Mouse (Mus musculus): ENCODE results near the gene Crtap.

The Crtap gene

DNA sequence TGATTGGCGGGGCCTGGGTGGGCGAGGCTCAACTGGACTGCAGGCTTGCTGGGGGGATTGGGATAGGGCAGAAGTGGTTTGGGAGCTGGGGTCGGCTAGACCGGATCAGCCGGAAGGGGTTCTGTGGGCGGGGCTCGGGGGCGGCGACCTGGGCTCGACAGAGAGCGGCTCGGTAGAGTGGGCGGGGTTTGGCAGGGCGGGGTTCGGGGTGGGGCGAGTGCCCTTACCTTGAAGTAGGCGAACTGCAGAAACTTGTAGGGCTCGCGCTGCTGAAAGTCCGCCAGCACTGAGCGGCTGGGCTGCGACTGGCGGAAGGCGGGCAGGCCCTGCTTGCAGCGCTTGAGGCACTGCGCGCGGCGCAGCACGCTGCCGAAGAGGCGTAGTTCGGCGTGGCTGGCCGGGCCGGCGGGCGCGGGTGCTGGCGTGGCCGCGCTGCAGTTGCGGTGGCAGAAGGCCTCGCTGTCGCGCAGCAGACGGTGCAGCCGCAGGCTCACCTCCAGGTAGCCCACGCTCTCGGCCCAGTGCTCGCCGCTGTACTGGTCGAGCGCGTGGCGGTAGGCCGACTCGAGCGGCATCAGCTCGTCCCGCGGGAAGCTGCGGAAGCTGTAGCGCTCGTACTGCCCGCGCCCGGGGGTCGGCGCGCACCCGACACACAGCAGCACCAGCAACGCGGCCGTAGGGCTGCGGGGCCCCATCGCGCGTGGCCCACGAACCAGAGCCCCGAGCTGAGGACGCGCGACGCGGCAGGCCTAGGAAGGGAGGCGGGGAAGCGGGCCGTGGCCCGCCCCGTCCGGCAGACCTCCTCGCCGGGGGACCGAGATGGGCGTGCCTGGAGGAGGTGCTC is at the start of gene Crtap:
Gene Crtap (minus strand): TSS at position 771 of the 844 bp plus-strand sequence.
- DNase-seq, result peak; percentile 67

DNA sequence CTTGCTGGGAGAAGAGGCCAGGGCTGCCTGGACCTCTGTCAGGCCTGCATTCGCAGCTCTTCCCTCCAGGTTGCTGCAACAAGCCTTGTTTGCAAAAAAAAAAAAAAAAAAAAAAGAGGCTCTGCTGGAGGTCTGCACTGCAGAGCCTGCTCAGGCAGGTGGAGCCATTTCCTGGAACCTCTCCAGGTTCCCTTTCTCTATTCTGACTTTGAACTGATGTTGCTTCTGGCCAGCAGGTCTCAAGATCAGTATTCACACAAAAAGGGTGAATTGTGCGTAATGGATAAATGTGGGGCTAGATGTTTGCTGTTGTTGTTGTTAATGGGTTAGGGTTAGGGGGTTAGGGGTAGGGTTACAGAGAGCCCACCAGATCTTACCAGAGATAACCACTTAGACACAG is 45.2 kb upstream of the Crtap start:
- no peak for DNase-seq

DNA sequence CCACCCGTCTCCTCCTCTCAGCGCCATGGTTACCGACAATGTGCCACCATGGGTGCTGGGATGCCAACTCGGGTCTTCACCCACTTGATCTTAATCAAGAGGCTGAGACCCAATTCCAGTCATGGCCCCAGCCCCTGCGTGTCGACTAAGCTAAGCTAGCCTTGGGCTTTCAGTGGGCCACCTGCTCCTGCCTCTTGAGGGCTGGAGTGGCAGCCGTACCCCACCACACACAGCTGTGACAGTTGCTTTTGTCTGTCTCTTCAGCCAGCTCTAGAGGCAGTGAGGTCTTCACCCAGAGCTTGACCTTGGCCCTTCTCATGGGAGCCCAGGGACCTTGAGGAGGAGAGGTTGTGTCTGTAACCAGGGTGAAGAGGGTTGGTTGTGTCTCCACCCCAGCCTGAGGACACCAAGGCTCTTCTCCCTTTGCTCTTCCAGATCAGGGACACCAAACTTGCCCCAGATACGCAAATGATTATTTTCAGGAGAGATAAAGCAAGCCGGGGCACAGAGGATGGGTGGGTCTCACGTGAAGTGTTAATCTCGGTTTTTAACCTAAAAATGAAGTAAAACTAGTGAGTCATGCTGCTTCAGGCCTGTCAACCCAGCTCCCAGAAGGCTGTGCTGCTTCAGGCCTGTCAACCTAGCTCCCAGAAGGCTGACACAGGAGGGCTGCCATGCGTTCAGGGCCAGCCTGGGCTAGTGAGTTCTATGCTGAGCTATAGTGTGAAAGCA is 37.8 kb upstream of the Crtap start:
- no peak for DNase-seq

DNA sequence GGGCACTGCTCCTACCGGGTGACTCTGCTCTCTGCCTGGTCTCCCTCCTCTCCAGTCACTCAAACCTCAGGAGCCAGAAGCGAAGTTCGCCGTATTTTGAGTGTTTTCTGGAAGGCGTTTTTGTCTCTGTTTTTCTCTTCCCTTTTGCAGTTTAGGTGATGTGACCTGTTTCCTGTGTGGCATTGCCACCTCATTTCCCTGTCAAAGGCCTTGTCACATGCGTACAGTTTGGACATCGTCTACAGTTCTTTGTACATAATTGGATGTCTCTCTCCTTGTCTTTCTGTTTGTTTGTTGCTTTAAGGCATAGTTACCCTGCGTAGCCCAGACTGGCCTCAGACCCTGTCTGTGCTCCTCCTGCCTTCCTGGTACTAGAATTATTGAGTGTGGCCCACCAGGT is 37.0 kb upstream of the Crtap start:
- DNase-seq, result no peak

DNA sequence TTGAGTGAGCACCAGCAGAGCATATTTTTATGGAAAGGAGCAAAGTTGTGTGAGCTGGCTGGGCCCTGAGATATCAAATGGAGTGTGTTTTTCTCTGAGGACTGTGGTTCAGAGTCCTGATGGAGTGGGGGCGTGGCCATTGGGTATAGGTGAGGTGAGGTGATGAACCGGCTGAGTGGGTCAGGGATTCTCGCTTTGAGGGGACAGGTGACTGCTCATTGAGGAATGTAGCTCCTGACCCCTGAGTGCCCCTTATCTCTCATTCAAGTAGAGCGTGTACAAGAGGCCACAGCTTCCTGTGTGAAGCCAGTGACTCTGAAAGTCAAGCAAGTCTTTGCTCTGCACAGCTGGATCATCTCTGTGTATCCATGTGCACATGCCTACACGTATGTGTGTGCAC is 35.7 kb upstream of the Crtap start:
- DNase-seq, result no peak

DNA sequence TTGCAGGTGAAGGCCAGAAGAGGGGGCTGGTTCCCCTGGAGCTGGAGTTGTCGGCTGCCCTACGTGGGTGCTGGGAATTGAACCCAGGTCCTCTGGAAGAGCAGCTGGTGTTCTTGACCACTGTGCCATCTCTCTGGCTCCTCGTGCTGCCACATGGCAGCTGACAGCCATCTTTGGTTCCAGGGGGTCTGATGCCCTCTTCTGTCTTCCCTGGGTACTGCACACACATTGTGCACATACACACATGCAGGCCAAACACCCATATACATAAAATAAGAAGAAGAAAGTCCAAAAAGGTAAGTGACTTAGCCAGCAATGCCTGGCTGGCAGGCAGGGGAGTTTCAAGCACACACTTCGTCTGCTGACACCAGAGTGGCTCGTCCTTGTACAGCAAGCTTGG is 35.1 kb upstream of the Crtap start:
- no peak for DNase-seq

DNA sequence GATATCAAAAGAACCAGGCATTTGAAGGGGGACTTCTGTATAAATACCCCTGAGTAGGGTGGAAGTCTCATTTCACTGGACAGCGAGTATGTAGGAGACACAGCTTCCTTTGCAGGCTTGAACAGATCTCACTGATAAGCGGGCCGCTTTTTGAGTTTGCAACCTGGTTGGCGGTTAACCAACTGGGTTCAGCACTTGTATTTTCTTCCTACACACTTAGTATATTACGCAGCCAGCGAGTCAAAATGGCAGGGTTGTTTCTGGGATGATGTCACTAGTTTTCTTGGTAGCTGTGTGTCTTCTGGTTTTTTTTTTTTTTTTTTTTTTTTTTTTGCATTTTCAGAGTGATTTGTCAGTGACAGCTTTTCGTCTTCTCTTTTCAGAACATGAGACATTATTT is 31.3 kb upstream of the Crtap start:
- DNase-seq, result no peak

DNA sequence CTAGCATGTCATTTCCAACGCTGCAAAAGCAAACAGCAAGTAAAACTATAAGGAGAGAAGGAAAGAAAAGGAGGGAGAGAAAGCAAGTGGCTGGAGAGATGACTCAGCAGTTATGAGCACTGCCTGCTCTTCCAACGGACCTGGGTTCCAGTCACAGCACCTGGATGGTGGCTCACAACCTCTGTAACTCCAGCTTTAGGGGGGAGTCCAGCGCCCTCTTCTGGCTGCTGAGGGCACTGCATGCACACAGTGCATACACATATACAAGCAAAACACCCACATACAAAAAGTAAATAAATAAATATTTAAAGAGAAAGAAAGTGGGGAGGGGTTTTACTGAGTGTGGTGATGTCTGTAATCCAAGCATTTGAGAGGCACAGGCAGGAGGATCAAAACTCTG is 30.6 kb upstream of the Crtap start:
- no peak for DNase-seq

DNA sequence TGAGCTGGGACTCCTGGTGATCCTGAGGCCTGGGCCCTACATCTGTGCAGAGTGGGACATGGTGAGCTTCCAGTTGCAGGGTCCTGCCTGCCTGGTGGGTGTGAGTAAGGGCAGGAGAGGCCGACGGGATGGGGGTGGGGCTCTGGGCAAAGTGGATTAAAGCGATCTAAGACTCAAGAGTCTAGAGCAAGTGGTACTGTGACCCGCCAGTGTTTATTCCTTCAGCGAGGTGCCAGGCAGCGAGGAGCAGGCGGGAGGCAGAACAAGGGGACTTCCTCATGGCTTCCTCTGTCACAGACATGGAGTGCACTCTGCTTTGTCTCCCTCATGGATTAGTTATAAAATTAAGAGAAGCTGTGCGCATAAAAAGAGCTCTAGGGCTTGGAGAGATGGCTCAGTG is 30.0 kb upstream of the Crtap start:
- no peak for DNase-seq

DNA sequence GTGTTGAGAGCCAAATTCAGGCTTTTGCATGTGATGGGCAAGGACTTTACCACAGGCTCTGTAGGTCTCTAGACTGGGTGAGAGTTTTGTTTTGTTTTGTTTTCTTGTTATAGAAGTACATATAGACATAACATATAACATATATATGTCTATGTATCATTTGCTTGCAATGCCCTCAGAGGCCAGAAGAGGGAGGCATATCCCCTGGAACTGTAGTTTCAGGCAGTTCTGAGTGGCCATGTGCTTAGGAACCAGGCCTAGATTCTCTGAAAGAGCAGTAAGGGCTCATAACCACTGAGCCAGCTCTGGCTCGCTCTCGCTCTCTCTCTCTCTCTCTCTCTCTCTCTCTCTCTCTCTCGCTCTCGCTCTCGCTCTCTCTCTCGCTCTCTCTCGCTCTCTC is 27.7 kb upstream of the Crtap start:
- DNase-seq, result no peak

DNA sequence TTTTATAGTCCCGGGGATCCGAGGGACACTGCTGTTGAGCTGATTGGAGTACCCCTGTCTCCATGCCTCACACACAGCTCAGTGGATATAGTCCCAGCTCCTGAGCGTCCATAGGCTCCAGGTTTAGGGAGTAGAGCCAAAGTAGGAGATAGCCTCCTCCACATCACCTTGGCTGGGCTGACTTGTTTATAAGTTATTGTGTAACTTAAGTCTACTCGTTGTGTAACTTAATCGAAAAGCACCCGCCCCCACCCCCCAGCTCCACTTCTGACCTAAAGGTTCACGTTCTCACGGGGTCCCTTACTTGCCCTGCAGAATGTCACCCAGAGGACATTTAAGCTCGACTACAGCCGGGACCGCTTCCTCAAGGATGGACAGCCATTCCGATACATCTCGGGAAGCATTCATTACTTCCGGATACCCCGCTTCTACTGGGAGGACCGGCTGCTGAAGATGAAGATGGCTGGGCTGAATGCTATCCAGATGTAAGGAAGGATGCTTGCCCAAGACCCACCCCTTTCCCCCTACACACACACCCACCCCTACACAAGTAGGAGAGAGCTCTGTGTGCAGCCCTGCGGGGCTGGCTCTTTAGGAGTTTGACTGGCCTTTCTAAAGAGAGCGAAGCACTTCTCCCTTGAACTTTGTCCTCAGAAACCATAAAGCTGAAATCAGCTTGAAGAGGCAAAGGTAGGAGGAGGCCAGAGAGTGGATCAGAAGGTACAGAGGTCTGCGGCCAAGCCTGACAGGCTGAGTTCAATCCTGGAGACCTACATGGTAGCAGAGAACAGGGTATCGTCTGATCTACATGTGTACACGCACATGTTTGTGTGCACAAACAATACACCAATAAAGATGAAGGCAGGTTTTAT is 26.4 kb upstream of the Crtap start:
- DNase-seq, result peak; percentile 63

DNA sequence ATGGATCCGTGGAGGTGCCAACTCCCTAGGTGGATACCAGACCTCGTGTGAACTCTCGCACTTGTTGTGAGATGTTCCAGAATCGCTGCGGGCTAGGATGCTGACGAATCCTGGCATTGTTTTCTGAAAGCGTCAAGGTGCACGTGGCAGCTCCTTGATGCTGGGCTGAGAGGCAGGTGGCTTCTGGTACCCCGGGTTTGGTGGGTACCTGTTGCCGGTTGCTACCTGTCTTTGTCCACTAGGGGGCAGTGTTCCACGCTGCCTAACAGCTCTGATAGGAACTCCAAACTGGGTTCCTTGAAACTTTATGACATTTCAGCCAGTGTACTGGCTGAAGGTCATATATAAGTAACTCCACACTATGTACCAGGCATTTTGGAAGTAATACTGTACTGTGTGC is 25.2 kb upstream of the Crtap start:
- no peak for DNase-seq

DNA sequence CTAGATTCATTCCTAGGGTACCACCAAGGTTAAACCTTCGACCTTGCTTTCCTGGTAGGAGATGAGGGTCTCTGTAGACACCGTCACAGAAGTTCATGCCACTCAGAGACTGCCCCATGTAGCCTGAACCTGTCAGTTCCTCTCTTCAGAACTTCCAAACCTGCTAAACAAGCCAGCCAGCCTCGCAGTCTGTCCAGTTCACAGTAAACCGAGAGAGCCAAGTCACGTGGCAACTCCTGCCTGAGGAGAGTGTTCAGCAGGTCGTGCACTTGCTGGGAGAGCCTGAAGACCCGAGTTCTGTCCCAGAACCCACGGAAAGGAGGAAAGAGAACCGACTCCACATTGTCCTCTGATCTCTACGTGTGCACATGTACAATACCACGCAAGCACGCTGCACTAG is 23.4 kb upstream of the Crtap start:
- peak; percentile 74 for DNase-seq

DNA sequence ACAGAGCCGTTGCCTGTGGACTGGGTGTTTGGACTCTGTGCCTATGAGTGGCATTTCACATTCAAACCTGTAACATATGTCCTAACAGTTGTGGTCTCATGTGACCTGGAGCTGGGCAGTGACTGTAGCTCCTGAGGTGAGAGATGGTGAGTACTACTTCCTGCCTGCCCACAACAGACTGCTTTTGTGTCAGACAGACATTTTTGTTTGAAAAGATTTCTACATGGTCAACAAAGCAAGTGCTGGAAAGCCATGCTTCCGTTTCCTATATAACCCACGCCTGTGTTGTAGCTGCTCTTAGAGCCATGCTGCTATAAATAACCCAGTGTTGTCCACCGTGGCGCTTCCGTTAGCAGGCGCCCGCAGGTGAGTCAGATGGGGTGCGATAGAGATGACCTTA is 21.9 kb upstream of the Crtap start:
- DNase-seq, result no peak

DNA sequence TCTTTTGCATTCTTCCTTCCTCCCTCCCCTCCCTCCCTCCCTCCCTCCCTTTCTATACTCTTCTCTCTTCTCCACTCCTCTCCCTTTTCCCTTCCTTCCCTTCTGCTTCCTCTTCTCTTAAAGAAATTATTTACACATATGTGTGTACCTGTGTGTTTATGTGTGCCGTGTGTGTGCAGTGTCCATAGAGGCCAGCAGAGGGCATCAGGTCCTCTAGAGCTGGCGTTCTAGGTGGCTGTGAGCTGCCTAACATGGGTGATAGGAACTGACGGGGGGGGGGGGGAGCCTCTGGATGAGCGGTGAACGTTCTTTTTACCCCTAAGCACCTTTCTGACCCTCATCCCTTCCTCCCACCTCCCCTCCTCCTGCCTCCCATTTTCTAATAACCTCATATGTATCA is 20.8 kb upstream of the Crtap start:
- no peak for DNase-seq

DNA sequence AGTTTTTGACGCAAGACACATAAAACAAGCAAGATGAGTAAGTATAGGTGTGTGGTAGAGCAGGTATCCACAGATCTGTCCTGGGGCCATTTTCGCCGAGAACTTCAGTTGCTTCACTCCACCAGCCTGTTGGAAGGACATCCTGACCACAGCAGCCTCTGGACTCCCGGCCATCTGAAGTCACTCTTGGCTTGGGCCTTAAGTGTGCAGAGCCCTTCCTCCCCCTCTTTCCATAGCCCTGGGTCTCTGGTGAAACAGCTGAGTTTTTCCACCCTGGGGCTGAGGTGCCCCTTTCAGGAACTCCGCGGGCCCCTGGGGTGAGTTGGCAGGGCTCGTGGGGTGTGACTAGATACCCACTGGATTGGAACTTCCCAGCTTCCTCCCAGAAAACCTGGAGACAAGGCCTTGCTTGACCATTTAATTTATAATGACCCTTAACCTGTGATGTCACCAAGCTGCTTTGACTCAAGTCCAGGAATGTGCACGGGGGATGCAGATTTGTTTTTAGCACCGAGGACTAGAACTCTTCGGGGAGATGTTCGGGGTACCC is 19.9 kb upstream of the Crtap start:
- no peak for DNase-seq

DNA sequence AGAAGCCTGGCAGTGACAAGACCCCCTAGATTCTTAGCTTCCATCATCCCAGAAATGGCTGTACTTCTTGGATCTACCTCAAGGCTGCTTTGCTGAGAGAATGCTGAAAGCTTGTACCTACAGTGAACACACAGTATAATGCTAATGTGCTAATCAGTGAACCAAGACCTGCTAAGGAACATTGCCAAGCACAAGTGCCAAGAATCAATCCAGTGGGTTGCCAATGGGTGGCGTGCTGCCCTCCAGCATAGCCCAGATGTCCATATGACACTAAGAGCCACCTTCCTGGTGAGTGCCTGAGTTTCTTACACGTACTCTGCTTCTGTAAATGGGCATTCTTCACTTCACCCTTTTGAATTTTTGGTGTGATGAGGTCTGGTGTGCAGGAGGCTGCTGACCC is 17.2 kb upstream of the Crtap start:
- peak; percentile 84 for DNase-seq

DNA sequence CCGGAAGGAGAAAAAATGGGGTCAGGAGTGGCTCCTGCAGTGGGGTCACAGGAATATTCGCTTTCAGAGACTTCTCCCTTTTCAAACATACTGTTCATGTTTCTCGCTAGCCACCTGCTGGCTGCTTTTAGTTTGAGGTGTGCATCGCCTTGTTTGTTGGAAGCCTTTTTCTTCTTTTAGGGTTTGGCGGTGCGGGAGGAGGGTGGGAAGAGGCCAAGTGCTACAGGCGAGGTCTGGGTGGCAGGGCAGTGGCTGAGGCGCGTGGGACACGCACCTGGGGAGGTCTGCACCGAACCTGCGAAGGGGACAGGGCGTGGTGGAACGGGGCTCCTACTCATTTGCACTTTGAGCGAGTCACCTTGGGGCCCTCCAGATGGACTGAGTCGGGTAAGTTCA is 11.2 kb upstream of the Crtap start:
- peak; percentile 68 for DNase-seq

DNA sequence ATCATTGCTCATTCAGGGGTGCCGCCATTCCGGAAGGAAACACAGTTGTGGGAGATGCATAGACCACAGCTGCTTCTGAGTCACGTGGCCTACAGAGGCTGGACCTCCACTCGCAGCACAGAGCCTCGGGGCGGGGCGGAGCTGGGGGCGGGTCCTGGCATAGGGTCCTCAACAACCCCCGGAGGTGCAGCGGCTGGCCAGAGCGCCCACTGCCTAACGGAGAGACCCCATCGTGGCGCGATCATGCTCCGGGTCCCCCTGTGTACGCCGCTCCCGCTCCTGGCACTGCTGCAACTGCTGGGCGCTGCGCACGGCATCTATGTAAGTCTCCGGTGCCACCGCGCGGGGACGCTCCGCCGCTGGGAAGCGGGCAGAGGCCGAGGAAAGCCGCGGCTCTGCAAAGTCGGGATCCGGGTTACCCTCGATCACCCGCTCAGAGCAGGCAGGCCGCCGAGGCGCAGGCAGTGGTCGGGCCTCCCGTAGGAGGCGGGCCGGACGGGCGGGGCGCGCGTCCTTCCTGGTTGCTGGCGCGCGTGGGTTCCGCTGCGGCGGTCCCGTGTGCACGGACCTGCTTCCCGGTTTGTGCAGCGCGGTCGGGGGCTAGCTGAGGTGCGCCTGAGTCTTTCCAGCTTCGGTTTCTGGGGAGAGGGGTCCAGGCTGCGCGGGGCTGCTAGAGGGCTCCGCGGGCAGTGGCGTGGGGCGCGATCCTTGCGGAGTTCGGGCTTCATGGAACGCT is 10.6 kb upstream of the Crtap start, which contains the start of the genes Glb1 and Tmppe:
Gene Glb1 (plus strand): TSS at position 128 of the 736 bp plus-strand sequence.
Gene Tmppe (plus strand): TSS at position 157 of the 736 bp plus-strand sequence.
- DNase-seq, result peak; percentile 84

DNA sequence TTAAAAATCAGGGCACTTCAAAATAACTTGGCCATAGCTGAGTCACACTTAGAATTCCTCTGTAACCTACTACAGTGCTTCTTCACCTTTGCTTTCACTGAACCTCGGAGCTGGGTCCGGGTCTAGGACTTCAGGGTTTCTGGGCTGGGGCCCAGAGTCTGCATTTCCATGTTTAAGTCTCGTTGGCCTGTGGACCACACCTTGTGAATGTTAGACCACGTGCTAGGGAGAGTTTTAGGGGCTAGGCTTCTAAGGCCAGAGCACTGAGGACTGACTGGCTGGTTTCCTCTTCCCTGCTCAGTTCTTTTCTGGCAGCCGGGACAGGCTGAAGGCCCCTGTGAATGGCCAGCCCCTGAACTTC is 10.1 kb upstream of the Crtap start:
- DNase-seq, result no peak

DNA sequence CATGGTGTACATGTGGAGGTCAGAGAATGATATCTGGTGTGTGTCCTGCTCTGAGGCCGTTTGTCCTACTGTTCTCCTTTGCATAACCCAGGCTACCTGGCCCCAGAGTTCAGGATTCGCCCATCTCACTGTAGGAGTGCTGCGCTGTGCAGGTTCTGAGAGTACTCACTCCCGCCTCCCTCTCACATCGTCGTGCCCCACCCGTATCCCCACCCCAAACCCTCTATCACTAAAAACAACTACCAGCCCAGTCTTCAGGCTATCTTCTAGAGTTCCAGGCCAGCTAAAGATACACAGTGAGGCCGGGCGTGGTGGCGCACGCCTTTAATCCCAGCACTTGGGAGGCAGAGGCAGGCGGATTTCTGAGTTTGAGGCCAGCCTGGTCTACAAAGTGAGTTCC is 9.2 kb upstream of the Crtap start:
- DNase-seq, result no peak

DNA sequence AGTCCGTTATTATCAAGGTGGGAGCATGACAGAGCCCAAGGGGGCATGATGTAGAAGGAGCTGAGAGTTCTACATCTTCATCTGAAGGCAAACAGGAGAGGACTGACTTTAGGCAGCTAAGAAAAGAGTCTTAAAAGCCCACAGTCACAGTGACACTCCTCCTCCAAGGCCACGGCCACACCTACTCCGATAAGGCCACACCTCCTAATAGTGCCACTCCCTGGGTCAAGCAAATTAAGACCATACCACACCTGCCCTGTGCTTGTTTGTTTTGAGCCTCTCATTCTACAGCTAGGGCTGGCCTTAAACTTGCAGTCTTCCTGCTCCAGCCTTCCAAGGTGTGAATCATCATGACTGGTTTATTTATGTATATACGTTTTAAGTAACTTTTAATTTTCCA is 4.8 kb upstream of the Crtap start:
- no peak for DNase-seq
